Mouse (Mus musculus): ENCODE measurements around the gene Kif6.

The Kif6 gene

DNA sequence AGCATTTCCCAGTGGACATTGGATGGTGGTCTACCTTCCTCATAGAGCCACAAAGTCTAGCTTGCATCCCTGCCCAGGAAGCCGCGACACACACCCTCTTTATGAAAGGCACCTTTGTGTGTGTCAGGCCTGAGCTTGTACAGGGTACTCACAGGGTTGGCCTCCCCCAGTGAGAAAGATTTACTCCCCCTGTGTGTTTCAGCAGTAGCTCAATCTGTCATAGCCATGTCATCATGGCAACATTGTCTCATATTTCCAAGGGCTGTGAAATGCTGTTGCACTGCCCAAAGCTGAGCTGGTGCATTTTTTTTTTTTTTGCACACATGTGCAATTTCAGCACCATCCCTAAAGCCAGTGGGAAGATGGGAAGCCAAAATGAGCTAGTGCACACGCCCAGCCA, 224.3 kb downstream of the Kif6 start:
- DNase-seq (ENCODE audit: low spot score) = no peak

DNA sequence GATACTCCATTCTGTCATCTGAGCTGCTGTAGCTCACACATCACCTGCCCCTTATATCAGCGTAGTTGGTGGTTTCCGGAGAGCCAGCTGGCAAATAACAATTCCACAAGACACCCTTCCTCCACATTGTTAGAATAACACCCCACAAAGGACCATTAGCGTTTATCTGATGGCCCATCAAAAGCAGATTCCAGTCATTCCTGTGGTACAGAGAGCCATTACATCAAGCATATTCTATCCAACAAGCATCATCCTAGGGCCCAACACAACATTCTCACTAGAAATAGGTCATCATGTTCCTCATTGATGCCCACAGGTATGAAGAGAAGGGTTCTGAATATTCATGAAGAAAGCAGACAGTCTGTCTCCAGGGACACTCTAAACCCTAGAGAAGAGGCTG, 236.3 kb downstream of the Kif6 start:
- DNase-seq (ENCODE audit: low spot score) = no peak

DNA sequence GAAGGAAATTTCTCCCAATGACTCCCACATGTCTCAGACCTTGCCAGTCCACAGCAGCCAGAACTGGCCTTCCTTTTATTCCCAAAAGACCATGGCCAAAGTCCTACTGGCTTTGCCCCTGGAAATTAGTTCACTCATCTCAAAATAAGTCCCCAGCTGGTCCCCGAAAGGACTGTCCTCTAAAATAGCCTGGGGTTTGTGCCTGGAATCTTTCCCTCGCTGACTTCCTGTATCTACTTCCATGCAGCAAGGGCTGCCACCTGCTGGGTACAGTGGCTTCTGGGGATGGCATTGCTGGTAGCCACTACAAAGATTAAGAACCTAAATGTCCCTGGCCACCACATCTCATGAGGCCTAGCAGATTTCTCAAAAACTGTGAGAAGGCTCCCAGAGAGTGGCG, 237.2 kb downstream of the Kif6 start:
- DNase-seq (ENCODE audit: low spot score) = no peak

DNA sequence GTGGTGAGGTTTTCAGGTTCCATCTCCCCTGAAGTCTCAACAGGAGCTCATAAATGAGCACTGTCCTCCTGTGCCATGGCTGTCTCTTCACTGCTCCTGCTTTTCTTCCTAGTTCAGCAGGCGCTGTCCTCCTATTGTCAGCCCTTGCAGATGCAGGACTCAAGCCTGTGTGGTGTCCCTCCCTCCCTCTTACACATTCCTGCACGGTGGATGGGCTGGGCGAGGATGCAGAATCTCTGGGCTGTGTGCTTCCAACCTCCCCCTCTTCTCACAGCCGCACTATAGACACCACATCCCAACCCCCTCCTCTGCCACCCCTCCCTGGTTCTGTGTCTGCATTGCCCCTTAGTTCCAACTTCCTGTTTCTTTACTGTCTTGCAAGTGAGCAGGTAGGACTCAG, 240.8 kb downstream of the Kif6 start:
- DNase-seq (ENCODE audit: low spot score) = no peak

DNA sequence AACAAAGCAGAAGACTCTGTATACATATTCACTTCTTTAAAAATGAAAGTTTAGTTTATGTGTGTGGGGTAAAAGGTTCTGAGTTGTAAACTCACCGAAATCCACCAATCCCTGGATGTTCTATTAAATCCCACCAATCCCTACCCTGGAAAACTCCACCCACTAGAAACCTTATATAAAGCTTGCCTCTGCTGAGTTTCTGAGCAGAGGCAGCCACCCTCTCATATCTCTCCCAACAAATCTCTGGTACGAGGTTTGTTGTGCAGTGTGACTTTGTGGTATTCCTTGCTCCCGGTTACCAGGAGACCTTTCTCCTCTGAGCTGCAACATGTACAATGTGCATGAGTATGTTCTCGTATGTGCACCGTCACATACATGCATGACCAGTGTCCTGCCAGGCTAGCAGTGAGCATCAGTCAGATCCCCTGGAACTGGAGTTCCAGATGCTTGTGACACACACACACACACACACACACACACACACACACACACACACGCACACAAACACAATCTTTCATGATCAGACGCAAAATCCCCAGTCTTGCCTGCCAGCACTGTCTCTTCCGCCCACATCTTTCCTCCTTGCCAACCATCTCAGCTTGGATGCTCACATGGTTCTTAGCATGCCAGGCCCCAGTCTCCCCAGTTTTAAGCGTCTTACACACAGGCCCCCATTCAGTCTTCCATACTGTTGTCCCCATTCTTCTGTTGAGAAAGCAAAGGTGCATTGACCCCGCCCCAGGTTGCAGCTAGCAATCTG, 245.3 kb downstream of the Kif6 start:
- no peak for DNase-seq (ENCODE audit: low spot score)

DNA sequence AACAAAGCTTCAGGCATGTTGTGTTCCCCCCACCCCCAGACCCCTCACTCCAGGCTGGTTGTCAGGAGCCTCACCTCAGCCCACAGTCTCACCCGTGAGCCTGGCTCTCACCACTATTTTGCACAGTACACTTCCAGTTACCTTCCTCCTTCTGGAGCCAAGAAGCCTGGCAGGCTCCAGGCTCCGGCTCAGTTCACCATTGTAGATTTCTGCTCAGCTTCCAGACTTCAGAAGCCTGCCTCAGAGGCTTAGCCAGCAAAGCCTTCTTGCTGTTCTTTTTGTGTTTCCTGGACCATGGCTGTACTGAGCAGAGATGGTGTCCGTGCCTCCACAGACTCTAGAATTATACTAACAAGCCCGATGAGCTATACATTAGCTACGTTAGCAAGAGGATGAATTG, 248.7 kb downstream of the Kif6 start:
- no peak for DNase-seq (ENCODE audit: low spot score)

DNA sequence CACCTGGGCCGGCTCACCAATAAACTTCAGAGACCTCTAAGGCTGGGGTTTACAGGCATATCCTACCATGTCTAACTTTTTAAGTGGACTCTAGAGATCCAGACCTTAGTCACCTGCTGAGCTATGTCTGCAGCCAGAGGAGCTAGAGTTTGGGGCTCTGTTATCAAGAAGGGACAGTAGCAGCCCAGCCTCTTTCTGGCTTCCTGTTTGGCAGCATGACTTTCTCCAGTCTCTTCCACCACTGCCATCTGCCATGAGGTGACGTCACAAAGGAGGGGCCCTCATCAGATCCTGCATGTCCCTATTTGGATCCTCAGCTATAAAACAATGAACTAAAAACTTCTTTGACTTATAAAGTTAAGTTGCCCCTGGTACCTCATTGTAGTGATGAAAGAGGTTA, 250.7 kb downstream of the Kif6 start:
- no peak for DNase-seq (ENCODE audit: low spot score)

DNA sequence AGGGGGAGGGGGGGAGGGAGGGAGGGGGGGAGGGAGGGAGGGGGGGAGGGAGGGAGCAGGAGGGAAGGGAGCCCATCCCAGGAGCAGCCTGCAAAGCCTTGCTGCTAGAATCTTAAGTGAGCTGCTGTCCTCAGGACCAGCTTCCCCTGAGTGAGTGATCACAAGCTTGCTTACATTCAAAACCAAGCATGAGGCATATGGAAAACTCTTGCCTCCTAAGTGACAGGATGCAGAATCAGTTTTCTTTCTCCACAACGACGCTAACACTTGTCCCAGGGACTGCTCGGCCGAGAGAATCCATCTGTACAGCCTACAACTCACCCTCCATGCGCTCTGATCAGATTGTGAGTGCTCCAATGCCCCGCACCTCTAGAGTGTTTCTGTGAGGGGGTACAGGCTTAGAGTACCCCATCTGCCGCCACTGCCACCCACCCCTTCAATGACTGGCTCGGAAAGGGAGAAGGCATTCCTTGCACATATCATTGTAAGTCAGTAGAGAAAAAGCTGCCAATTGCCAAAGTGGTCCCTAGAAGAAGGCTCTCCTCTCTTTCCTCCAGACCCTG, 251.8 kb downstream of the Kif6 start:
- DNase-seq (ENCODE audit: low spot score) = no peak

DNA sequence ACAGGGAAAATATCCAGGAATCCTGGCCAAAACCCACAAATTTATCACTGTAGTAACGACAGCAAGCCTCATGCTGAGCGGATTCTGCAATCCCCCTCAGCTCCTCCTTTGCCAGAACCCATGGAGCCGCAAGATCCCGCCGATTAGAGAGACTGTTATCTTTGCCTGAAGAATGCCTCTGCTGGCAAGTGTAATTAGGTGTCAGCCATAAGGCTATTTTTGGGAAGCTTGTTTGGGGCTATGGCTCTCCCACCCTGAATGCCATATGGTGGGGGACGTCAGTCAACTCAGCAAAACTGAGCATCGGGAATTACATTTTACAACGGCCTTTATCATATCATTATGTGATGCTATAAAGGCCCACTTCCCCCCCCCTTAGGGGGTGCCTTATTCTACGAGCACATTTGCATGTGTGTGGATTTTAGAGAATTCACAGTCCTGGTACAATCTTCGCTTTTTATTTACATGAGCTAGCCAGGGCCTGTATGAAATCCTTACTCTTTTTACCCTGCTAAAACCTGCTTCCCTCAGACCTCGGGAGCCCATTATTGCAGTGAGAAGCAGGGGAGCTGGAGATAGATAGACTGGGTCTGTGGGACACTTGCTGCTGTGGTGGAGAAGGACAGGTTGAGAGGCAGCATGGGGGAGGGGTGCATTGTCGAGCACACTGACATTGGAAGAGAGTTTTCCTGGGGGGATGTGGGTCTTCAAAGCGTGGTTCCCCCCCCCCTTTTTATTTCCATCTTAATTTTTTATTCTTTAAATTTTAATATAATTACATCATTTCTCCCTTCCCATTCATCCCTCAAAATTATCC, 252.6 kb downstream of the Kif6 start:
- no peak for DNase-seq (ENCODE audit: low spot score)

DNA sequence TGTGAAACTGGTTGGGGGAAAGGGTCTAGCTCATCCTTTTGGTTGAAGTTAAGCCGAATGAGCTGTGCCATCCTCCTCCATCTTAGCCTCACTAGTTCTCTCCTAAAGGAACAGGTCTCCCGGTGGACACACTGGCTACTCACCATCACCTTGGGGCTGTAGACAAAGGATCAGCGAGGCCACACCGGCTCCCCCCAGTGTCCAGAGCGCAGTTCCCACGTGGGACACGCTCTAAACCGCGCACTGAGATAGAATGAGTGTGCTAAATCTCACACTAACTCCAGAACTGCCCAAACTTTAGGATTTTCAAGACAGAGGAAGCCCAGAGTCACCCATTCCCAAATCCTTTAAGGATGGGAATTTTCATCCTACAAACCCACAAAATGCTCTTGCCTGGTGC, 254.3 kb downstream of the Kif6 start:
- no peak for DNase-seq (ENCODE audit: low spot score)

DNA sequence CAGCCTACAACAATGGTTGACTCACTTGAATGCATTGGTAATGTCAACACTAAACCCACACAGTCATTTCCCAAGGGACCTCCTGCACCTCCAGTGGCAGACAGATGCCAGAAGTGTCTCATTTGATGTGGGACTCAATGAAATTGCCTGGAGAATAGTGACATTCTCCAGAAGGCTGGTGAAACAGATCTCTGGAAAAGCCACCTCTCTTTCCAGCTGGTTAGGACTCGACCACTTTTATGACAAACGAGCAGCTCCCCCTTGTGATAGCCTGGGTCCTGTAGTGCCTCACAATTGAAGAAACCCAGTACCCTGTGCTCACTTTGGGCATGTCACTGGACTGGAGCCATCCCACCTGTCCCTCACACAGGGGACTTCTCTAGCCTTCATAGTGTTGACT, 257.4 kb downstream of the Kif6 start:
- no peak for DNase-seq (ENCODE audit: low spot score)

DNA sequence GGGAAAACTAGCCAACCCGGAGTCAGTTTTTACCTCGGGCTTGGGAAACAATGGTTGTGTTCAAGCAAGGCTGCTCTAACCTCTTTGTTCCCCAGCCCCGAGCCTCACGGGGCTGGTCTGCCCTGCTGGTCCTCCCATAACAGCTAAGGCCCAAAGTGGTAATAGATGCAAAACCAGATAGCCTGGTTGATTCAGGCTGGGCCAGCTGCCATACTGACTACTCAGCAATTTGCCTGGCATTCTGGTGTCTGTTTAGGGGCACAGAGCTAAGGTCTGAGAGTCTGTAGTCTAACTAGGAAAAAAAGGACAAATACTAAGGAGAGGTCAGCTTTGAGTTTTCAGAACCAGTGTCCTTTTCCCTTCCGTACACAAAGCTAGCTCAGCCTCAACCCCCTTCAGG, 259.8 kb downstream of the Kif6 start:
- DNase-seq (ENCODE audit: low spot score) = no peak

DNA sequence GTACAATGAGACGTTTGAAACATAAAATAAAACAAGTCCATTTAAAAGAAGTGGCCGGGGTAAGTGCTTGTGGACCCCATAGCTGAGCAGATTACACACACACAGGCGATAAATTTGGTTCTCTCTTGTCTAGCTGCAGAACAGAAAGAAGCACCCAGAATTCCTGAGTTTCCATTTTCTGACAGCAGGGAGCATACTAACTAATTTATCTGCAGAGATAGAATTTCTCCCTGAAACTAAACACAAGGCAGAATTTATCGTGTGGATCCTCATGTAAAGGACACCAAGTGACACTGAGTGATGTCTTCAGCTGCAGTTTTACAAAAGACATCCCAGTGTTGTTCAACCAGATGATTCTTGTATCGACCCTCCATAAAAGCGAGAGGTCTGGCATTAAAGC, 260.5 kb downstream of the Kif6 start:
- no peak for DNase-seq (ENCODE audit: low spot score)

DNA sequence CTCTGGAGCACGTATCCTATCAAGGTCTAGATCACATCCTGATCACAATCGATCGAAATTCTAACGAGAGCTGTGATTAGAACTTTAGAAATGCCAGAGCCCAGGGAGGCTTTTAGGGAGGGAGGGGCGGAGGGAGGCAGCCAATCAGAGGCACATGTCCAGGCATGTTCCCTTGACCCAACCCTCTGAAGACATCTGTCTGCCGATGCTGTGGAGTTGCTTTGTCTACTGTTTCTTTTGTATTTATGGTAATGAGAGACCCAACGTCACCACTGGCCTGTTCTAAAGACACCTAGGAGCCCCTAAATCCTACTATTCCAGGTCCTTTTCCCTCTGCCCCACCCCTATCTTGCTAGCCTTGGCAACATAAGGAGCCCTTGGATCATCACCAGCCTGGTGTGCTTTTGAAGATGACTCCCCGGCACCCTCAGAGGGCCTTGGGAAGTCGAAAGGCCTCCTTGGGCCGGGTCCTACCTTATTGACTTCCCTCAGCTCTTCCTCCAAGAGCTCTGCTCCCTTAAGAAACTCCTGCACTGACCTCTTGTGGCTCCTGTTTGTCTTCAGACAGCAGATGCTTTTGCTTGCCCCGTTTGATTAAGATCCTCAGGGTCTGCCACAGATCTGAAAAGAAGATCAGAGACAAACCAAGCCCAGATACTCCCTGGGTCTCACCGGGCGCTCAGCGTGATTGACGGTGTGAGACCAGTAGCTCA, 261.2 kb downstream of the Kif6 start:
- no peak for DNase-seq (ENCODE audit: low spot score)

DNA sequence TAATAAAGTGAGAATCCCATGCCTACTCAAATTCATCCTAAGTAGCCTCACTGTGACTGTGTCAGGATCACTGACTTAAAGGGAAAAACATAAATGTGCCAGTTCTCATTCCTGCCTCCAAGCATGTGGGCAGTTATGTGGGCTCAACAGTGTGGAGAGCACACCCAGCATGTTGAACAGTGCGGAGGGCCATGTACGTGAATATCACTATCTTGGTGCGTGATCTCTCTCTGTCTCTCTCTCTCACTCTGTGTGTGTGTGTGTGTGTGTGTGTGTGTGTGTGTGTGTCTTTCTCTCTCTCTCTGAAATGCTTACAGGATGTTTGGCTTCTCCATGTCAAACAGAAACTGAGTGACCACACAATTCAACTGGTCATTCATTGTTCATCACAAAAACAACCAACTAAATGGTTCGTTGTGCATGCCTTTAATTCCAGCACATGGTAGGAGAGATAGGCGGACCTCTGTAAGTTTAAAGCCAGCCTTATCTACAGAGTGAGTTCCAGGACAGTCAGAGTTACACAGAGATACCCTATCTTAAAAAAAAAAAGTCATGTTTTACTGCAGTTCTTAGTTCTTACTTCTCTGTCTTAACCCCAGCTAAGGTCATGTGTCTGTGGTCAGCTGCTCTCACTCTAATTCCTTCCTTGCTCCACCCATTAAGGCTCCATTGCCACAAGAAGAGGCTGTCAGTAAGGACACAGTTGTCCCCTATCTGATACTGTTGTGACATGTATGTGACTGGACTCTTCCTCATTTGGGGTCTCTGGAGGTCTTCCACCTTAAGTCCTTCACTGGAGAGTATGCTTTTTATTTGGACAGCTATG, 266.2 kb downstream of the Kif6 start:
- no peak for DNase-seq (ENCODE audit: low spot score)

DNA sequence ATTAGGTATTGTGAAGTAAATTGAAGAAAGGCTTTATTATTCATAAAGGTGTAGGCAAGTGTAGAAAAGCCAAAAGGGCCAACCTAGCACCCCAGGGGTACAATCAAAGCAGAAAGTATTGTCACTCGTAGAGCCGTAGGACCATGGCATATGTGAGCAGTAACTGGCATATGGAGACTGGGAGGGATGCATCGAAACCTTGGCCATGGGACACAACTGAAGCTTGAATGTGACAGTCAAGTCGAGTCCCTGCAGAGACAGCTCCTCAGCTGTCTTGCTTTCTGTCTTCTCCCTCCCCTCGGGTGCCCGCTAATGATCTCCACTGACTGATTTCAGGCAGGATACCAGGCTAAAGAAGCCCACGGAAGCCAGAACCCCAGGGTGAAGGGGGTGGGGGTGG, 266.9 kb downstream of the Kif6 start:
- no peak for DNase-seq (ENCODE audit: low spot score)

DNA sequence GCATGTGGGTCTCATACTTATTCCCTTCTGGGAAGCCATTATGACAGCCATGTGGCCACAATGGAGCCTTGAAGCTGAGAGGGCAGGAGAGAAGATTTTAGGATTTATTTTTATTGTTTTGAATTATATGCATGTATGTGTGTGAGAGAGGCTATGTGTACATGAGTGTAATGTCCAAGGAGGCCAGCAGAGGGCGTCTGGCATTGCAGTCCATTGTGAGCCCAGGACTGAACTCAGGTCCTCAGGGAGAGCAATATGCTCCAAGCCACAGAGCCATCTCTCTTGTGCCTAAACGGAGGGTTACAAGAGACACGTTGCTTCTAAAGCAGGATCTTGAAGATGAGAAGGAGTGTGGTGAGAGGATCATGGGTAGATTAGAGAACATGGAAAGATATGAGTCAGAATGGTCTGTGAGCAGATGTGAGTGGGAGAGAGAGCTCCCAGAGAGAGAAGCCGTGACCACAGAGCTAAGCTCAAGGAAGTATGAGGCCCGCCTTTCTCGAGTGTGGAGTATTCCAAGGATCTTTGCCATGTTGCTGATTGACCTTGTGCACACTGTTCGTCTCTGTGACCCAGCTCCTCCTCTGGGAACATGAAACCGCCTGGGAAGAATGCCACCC, 268.3 kb downstream of the Kif6 start:
- DNase-seq (ENCODE audit: low spot score) = peak; percentile 5

DNA sequence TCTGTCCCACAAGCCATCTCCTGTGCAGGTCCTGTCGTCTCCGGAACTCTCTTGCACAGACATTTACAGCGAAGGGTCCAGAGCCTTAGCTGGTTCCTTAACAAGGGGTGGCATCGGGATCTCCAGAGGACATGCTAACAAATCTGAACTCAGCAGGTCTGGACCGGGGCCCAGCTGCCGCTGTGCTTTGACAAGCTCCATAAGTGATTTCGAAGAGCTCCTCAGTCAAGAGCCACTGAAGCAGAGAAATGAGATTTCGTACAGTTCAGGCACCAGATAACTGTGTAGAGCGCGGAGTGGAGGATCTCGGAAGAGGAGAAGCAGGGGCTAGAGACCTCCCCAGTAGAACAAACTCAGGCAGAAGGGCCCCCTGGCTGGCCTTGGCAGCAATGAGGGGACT, 270.1 kb downstream of the Kif6 start:
- DNase-seq (ENCODE audit: low spot score) = no peak

DNA sequence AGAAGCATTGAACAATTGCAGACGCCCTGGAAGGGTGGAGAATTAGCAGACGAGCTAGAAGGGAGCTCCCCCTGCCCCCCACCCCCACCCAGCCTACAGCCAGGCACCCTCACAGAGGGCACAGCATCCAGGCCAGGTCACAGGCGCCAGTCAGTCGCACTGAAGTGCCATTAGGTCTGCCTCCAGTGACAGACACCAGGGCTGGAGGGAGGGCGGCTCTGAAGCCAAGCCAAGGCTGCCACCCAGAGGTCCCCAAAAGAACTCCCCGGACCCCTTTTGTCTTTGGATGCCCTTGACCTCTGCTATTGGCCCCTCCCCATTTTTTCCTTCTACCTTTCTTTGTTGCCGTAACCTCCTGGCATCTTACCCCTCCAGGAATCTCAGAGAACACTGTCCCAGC, 274.7 kb downstream of the Kif6 start:
- no peak for DNase-seq (ENCODE audit: low spot score)

DNA sequence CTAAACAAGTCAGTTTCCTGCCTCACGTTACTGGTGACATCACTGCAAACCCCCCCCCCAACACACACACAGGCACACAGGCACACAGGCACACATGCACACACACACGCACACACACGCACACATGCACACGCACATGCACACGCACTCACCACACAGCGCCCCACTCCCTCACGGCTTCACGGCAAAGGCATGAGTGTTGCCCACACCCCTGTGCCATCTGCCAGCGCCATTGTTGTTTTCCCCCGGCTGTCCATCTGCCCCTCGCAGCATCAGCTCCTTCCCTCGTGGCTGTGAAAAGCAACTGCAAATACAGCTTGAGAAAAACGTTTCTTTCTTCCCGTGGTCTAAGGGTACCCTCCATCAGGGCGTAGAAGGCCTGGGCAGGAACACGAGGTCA, 275.9 kb downstream of the Kif6 start:
- no peak for DNase-seq (ENCODE audit: low spot score)

DNA sequence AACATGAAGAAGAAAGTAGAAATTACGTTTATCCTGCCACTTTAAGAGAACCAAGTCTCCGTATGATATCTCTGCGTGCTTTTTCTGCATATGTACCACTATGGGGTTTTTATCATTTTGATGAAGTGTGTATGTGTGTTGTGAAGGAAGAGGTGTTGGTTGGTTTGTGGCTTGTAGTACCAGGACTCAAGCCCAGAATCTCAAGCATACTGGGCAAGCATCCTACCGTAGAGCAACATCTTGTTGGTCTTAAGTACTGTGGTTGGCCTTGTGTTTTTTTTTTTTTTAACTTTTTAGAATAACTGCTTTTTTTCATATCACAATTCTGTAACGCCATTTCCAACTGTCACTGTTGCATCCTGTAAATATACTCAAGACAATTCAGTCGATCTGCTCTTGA, 277.5 kb downstream of the Kif6 start:
- DNase-seq (ENCODE audit: low spot score) = no peak

All from c-Kit-positive CD71-positive TER-119-positive erythroid progenitor cells, embryonic 14.5 days (primary cell).